Mouse (Mus musculus): Measurements from ENCODE around the gene Celf2.
A peak's percentile ranks its signal among the peaks of the same experiment; 100 is the strongest.

Gene Celf2

DNA sequence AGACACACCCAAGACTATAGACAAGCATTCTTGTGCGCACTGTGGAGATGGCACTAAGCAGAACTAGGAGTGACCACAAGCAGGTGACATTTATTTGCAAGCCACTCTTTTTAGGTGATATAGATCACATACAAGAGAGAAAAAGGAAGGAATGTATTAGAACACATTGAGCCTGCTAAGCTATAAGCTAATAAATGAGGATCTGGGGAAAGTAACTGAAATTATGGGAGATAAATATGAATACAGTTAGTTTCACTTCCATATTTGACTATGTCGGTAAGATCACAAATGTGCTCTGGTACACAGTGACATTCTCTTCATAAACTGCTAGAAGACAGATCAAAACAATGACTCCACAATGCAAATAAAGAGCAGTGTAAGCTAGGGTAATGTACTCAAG is 952.5 kb downstream of the Celf2 start:
- no peak for DNase-seq (ENCODE audit: inconsistent ontology term)

GRCm38 (mm10) chr2:6553656-6554055 is 955.7 kb downstream of the Celf2 start:
- no peak for DNase-seq (ENCODE audit: inconsistent ontology term)

DNA sequence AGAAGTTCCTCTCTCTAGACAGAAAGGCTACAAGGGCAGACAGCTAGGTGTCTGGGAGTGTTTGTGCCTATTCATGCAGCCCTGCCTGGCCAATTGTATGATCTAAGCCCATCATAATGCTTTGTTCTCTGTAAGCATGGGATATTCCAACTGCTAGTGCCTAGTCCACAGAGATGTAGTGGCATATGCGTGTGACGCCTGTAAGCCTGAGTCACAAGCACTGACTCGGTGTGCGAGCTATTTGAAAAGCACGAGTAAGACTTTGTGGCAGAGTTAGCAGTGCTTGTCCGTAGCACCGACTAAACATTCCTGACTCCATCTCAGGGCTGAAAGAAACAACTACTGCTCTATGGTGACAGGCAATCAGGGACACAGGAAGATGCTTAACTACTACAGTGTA is 960.1 kb downstream of the Celf2 start:
- DNase-seq (ENCODE audit: inconsistent ontology term) = peak; percentile 79

DNA sequence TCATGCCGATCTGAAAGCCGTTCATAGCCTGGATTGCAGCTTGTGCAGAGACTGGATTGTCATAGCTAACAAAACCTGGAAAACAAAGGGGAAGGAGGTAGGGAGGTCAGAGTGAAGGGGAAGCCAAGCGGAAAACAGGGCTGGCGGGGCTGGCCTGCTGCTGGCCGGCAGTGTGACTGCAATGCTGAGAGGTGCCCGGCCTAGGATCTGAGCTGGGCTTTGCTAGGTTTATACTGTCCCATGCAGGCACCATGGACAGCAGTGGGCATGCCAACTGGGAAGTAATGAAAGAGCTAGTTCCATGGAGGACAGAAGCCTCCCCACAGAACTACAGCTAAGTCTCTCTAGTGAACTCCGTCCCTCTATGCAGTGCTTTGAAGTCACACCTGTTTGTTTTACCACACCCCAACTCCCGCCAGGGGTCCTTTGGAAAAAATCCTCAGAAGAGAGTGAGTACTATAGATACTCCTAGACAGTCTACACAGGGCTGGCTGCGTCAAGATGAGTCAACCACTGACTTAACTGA is 962.2 kb downstream of the Celf2 start:
- peak; percentile 78 for DNase-seq (ENCODE audit: inconsistent ontology term)

- no peak for DNase-seq (ENCODE audit: inconsistent ontology term)
Observed at GRCm38 (mm10) chr2:6546462-6547138, 962.8 kb downstream of the Celf2 start.

DNA sequence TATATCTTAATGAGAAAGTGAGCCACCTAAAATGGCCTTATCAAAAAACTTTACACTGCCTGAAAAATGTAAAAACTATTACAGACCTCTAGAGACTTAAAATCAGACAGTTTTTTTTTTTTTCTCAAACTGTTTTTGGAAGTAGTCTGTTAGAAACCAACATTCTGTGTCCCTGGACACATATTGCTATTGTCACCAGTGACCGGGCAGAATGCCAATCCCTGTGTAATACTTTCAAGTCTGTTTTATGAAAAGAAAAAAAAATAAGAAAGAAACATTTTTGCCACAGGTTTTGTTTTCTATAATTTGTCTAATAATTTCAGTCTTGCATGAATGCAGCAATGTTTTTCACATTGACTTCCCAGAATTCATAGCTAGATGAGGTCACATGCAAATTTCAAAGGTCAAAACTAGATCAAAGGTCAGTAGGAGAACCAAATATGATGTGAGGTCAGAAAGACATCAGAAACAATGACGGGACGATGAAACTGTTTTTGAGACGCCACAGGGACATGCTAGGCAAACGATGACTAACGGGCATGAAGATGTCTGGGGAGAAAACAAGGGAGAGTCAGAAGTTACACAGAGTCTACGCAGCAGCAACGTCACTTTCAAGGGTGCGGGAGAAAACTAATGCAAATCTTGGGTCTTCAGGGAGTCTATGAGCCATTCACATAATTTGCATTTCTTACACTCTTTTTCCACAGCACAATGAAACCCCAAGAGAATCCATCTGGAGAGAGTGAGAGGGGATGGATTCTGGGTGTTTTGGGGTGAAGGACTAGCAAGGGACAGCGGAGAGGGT is 964.0 kb downstream of the Celf2 start:
- DNase-seq (ENCODE audit: inconsistent ontology term) = peak; percentile 63

DNA sequence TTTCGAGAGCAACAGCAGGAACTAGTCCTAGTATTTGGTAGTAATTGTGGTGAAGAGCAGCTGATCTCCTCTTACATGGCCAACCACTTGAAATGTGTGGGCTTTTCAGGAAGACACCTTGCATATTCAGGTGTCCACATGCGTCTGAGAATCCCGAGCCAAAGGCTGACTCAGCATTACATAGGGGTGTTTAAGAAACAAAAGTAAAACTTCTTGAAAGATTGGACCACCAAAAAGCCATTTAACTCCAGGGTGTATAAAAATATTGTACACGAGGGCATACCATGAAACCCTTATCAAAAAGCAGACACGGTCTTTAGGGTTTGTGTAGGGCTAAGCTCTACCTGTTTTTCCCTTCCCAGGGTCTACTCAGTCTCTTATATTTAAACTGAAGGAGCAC is 965.7 kb downstream of the Celf2 start:
- DNase-seq (ENCODE audit: inconsistent ontology term) = no peak

GRCm38 (mm10) chr2:6542556-6543180 is 966.7 kb downstream of the Celf2 start:
- DNase-seq (ENCODE audit: inconsistent ontology term) = no peak

DNA sequence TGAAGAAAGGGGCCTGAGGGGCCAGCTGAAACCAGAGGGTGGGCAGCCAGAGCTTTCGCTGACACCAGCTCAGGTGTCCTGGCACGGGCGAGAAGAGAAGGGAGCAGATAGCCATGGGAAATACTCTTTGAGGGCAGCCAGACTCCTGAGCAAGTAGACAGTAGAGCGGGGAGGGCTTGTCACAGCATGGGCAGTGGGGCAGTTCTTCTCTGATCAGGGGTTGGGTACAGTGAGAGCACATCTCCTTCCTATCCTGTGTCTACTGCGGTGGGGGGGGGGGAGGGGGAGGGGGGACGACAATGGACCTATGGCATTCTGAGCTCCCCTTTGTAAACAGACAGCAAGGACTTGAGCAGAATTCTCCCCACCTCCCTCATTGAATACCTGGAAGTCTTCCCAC is 968.5 kb downstream of the Celf2 start:
- DNase-seq (ENCODE audit: inconsistent ontology term) = no peak

DNA sequence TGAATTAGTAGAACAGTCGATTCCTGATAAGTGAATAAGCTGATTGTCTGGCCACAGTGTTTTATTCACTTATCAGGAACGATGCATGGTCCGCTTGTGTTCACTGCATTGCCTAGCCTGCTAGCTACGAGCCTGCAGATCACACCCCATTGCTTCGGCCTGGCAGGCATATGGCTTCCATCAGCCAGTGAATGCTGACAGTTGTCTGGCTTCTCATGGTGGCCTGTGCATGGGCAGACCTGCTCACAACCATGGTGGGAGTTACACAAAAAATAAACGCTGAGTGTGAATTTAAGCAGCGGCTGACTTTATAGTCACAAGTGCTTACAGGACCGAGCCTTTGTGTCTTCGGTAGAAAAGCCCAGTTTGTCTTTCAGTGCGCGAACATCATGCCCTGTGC is 969.3 kb downstream of the Celf2 start:
- no peak for DNase-seq (ENCODE audit: inconsistent ontology term)

DNA sequence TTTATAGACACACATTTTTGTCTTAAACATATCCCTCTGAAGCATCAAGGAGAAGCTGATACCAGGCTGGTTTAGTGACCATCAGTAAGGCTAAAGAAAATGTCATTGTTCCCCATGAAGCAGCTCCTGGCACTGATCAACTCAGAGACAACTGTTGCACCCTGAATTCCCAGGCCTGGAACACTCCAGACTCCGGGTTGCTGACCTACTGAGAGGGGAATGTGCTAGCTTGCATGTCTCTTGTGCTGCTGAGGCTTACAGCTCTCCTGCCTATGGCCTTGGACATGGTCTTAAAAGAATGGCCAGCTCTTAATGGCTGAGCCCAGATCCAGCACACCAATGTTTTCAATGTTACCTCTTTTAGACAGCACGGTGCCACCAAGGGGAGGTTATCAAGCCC is 970.9 kb downstream of the Celf2 start:
- DNase-seq (ENCODE audit: inconsistent ontology term) = peak; percentile 51

- DNase-seq (ENCODE audit: inconsistent ontology term) = no peak
Observed at GRCm38 (mm10) chr2:6538031-6538430, 971.3 kb downstream of the Celf2 start.

DNA sequence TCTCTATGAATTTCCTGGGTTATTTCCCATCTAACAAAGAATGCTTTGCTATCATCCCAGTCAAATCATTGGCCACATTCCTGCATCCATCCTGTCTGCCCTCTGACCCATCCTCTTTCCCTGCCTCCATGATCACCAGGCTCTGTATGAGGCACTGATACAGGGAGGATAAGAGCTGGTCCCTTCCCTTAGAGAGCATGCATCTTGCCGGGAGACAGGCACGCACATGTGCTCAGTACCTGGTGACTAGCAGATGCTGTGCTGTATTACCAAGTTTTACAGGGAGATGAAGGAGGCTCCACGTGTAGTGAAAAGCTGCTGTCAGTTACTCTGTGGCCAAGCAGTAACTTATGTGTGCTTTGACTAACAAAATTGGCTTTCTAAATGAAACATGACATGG is 972.0 kb downstream of the Celf2 start:
- DNase-seq (ENCODE audit: inconsistent ontology term) = no peak

DNA sequence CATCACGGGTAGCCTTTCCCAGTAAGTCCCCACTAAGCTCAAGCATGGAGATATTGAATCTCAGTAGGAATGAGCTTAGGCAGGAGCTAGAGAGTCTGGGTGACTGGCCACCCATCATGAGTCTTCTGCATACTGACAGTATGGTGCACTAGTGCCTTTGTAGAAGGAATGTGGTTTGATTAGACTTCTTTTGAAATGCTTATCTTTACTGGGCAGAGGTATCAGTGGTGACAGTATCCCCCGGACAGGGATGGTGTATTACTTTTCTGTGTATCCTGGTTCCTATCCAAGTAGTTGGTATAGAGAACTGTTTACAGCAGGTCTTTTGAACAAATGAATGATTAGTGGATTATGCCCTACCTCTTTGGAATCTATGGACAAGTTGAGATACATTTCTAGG is 973.0 kb downstream of the Celf2 start:
- no peak for DNase-seq (ENCODE audit: inconsistent ontology term)

DNA sequence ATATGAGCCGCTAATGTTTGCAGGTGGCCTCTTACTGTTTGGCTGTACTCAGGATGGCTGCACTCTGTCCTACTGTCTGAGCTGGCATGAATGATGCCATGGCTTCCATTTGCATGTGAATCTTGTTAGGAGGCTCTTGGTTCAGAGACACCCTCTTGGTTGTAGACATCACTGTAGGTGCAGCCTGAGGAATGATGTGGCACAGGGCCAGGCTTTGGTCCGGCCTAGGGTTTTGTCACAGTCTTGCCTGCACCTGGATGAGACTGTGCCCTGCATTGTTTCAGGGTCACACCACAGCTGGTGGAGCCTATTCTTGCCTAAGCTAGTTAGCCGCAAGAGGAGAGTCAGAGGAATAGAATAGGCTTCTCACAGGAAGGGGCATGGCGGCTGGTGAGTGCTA is 977.0 kb downstream of the Celf2 start:
- DNase-seq (ENCODE audit: inconsistent ontology term) = no peak

DNA sequence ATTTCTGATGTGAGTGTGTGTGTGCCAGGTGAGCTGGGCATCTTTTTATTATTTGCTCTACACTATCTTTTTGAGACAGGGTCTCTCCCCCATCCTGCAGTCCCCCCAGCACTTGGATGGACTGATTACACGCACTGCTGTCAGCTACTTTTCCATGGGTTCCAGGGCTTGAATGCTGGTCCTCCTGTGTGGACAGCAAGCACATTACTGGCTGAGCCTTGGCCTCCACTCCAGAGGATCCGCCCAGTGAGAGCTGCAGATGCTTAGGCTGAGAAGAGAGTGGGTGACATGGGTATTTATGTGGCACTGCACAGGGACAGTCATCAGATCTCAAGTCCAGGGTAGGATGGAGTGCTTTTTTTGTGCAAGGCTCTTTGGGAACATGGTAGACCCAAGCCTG is 981.3 kb downstream of the Celf2 start:
- DNase-seq (ENCODE audit: inconsistent ontology term) = no peak

DNA sequence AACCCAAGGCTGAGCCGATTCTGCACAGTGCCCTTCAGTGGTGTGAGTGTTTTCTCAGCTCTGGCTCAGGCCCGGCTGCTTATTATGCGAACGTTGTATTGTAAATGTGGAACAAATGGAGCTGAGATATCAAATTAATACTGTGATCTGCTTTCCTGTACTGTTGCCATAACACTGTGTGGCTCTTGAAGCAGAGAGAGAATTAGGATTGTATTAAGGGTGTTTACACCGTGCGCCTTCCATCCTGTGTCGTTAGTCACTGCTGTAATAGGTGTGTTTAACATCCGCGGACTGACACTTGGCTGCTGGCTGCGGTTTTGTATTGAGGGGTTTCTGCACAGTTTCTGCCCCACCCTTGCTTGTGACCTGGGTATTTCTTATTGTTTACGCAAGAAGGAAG is 982.5 kb downstream of the Celf2 start:
- no peak for DNase-seq (ENCODE audit: inconsistent ontology term)

DNA sequence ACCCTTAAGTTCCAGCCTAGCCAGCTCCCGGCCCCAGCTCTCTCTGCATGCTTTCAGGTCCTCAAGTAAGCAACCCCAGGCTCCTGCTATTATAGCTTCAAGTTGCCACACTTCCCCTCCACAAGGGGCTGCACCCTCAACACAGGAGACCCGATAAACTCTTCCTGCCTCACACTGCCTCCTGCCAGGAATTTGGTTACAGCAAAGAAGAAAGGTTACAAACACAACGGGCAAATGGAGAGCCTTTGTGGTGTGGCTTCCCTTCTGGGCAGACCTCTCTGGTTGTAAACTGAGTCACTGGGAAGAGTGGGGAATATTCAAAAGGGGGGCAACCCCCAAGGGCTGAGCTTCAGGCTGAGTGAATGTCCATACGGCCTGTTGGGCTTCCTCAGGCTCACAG is 983.1 kb downstream of the Celf2 start:
- no peak for DNase-seq (ENCODE audit: inconsistent ontology term)

GRCm38 (mm10) chr2:6523924-6524300 is 985.5 kb downstream of the Celf2 start:
- DNase-seq (ENCODE audit: inconsistent ontology term) = no peak

DNA sequence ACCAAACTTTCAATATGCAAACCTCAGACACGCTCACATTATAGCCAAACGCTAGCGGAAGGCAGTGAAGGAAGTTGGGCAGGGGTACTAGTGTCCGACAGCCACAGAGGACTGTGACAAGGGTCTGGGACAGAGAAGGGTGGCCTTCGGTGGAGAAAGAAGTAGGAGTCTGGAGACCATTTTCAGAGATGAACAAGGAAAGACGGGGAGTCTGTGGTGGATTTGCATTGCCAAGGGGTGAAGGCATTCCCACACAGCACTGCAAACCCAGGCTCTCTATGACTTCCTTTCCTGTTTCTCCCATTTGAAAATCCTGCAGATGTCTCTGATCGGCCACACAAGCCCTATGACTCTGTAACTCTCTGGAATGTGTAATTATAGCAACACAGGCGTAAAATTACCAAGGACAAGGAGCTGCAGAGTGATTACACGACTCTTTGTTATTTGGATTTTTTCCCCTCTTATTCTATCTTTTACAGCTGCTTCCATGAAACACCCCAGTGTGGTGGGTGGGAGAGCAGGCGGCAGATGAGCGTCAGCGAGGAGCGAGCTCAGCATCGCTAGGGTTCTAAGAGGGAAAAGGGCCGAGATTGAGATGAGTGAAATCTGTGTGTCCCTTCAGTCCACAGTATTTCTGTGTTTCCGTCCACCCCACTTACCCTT is 986.0 kb downstream of the Celf2 start:
- no peak for DNase-seq (ENCODE audit: inconsistent ontology term)

DNA sequence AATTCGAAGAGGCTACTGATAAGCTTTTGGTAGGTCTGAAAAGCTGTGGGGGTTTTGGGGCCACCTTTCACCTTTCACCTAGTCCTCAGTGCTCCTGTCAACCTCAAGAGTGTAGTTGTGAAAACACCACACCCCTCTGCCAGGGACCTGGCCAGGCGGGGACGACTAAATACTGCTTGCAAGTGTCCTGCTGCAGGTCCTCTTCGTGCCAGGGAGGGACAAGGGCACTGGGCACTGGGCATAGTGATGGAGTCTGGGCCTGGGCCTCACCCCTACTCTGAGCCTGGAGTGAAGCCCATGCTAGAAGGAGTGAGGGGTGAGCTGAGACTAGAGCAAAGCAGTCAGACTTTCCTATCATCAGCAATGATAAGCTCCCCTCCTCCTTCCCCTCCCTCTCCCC is 987.0 kb downstream of the Celf2 start:
- no peak for DNase-seq (ENCODE audit: inconsistent ontology term)

DNA sequence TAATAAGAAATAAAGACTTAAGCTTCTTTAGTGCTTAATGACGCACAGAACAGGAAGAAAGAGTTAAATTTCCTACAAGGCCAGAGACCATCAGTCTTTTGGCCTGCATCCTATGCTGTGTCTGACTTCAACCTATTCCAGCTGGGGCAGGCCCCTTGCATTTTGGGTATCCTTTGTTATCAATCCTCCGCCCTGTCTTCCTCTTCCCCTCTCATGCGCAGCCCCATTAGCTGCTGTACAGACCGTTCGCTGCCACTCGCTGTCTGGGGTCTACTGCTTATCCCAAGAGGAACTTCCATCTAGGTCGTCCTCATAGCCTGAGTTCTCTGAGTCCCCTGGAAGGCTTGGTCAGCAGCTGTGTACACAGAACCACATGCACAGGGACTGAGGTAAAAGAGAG is 996.2 kb downstream of the Celf2 start:
- no peak for DNase-seq (ENCODE audit: inconsistent ontology term)
